Mouse (Mus musculus) T-cell, adult 2 months (primary cell): ENCODE data around the gene Mbd5.

ENCODE experiments used
- DNase-seq: peaks from one replicate; pipeline ENCODE4 v3.0.0; 2022; ENCODE audit warnings: low spot score

Gene Mbd5

DNA sequence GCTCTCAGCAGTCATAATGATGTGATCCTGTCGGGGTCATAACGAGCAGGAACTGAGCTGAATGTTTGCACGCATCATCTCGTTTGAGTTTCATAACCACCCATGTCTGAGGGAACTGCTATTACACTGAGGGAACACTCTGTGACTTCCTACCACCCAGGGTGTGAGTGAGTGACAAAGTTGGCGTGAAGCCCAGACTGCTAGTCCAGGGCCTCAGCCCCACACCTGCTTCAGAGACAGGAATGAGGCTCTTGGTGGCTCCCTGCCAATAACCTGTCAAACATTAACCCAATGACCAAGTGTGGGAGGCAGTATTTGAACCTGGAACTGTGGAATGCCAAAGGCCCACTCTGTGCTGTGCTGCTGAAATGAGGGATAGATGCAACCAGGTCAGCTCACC is 400.5 kb downstream of the Mbd5 start:
- no peak for DNase-seq

DNA sequence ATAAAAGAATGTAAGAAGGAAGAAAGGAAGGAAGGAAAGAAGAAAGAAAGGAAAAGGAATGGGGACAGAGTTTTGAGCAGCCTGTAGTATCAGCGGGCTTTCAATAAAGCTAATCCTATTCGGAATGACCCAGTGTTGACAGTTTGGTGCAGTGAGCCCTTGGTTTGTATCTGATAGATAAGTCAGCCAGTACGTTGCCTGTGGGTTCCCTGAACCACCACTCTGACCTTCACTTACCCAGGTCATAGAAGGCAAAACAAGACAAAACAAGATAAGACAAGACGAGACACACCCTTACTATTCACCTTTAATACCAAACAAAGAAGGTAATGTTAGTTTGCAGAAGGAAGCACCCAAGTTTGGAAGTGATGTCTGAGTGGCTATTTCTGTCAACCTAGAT is 401.5 kb downstream of the Mbd5 start:
- no peak for DNase-seq

DNA sequence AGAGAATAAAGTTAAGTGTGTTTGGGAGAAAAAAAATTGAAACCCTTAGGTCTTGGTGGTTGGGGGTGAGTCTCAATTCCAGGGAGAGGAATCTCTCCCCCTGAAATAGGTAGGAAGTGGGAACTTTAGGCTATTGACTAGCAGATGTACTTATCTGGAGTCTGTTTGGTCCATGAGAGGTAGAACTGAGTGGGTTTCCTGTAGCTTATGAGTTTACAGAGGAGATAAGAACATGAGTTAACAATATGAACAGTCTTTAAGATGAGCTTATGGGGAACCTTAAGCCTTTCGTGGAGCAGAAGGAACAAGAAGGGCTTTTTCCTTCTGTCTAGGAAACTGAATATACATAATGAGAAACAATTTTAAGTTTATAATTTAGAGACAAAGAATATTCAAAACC is 404.8 kb downstream of the Mbd5 start:
- DNase-seq = no peak

DNA sequence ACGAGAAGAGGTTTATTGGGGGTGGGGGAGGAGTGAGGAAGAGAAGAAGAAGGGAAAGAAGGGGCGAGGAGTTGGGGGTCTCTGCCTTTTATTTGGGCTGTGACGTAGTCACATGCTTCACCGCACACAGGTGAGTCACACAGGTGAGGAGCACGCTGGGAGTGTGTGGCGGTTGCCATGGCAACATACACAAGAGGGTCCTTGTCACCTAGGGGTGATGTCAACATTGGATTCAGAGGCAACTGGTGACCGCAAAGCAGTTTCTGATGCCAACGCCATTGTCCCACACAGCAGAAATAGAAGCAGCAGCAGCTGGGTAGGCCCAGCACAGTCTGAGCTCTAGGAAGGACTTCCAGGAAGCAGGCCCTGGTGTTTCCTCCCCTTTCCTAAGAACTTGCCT is 406.6 kb downstream of the Mbd5 start:
- DNase-seq = no peak

DNA sequence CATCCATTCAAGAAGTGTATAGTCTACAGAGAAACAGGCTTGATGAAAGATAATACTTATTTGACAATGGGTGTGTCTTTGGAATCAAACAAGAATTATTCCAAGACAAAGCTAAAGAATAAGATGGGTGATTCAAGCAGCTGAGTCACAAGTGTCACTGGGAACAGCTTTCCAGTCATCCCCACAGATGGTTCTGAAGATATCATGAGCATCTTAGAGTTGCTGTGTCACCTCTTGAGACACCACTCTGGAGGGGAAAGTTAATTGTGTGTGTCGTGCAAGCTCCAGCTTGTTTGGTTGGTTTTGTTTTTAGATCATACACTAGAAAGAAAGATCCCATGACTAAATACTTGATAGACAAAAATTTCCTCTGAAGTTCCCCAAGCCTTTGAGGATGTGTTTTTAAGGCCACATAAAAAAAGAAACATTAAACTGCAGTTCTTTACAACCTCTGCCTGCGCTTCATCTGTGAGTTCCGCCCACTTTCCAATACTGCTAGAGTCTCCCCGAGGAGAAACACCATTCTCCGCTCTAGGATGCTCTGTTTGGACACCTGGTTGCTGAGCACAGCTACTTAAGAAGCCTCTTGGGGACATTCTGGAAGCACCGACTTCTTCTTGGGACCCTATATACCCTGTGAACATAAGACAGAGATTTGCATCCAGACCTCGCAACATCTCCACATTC is 409.0 kb downstream of the Mbd5 start:
- no peak for DNase-seq

DNA sequence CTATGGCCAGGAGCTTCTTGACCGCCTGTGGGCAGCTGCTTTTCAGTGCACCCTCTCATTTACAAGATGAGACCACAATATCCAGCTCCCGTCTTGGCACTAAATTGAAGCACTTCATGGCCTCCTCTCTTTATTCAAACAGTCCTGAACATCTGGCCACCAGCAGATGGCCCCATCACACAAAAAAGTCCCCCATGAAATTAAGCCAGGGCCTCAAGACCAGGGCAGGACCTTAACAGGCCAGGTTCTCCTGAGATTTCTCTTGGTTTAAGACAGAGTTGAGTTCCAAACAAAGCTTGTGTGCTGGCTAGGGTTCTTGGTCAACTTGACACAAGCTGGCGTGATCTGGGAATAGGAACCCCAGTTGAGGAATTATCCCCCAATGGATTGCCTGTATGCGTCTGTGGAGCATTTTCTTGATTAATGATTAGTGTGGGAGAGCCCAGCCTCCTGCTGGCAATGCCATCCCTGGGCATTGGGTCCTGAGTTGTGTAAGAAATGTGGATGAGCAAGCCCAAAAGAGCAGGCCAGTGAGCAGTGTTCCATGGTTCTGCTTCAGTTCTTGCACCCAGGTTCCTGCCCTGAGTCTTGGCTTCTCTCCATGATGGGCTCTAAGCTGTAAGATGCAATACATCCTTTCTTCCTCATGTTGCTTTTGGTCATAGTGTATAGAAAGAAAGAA is 409.7 kb downstream of the Mbd5 start:
- DNase-seq = peak; percentile 10

DNA sequence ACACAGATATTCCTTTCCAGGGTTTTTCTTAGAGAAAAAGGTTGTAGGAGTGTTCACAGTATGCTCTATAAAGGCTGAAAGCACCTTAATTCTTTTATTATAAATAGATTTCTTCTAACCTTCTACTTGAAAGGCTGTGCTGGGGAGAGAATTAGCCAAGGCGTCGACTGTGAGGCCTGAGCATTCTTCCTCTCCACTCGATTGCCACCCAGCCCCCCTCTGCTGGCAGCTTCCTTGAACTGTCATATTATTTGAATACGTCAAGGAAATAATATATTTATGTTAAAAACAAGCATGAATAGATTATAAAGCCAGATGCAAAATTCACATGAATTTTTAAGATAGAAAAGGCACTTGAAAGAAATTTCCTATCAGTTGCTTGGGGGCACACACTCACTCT is 410.4 kb downstream of the Mbd5 start:
- peak; percentile 16 for DNase-seq

DNA sequence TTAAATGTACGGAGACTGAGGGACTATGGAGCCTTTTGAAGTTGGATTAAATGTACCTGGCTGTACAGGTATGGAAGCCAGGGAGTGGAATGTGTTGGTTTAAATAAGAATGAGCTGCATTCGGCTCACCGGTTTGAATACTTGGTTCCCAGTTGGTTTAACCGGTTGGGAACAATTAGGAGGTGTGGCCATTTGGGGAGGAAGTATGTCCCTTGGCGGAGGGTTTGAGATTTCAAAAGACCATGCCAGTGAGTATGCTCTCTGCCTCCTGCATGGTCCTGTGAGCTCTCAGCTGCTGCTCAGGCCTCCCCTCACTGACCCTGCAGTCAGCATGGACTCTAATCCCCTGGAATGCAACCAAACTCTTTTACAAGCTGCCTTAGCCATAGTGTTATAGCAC is 415.2 kb downstream of the Mbd5 start:
- DNase-seq = no peak

DNA sequence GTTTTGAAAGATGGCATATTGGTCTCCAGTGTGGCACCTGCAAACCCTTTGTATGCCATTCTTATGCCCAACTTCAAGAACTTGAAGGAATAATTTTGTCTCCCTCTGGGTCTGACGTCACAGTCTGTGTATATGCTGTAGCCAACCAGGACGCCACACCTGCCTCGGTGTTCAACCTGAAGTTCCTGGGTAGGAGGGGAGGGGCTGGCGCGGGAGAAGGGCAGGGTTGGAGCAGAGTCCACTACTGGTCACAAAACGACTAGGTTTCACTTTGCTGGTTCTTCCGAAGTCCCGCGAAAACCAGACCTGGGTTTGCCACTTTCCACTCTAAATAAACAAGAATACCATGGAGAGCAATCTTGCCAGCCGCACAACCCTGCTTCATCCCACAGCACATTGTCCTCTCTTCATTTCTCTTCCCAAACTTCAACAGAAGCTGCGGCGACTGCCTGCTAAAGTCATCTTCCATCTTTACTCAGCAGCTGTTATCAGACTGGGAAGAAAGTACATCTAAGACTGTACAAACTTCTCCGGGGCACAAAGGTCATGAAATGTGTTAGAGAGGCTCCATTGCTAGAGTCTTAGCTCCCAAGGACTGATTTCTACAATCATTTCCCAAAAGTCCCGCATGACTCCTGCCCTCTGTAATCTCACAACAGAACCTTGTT is 417.7 kb downstream of the Mbd5 start:
- DNase-seq = no peak

DNA sequence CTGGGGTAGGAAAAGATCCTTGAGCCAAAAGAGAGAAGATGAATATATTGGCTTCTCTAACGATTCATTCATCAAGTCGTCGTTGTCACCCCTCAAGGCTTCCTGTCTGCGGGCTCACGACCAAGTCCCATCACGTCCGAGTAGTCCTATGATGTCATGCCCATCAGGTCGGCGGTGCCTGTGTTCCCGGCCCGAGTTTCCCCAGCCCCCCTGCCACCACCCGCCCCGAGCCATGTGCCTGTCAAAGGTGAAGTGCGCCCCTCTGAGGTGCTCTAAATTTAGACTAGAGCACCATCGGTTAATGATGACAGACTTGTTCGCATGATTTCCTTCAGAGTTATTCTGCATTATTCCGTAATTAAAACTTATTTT is 418.2 kb downstream of the Mbd5 start:
- DNase-seq = no peak

DNA sequence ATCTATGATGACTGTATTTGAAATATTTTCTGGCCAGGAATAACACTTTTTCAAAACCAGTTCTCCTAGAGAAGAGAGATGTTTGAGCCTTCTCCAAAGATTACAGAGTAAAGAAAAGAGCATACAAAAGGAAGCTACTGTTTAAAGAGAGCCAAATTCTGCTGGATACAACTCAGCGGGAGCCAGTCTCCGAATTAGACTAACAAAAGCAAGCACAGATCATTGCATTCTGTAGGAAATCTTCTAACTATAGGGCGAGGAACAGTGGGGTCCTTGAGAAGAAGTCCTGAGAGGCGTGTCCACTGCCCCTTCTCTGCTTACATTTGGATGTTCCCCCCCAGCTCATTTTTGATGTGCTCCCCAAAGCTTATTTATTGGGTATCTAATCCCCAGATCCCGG is 422.3 kb downstream of the Mbd5 start:
- no peak for DNase-seq

DNA sequence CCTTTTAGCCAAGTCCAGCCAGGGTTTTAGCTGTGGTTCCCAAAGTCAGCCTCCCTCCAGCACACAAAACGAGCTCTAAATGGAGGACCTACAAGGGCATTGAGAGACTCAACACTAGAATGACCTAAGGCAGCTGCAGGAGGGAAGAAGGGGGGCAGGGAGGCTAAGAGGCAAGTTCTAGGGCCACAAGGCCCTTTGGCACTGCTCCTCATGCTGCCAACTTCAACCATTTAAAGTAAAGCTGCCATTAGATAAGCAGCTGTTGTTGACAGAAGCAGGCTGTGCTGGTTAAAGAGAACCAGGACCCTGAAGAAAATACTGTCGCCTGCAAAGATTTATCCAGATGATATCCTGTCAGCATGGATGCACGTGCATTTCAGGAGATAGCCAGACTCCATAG is 423.3 kb downstream of the Mbd5 start:
- DNase-seq = no peak
